In genomic region chr13:49554519-49554918, GRCm38 (mm10) we compare ENCODE assay signal across 36 mouse cellular contexts. TPM values are rescaled to one million over a fixed set of nuclear protein-coding genes. Genes with fewer than 3 reads are reported as not detected.
"Had no signal": no experiment of that assay in that cellular context is flagged by ENCODE, and none has a peak within 500 bp of the region (broad histone marks: within the 10 kb centered on the region; RNA-seq: fewer than 3 reads in every experiment).

No protein-coding gene starts in this region.

- H3K4me2 ChIP-seq: heart, embryonic 12.5 days; heart, embryonic 13.5 days; heart, embryonic 15.5 days; hindbrain, embryonic 12.5 days; hindbrain, embryonic 13.5 days; hindbrain, embryonic 14.5 days; hindbrain, embryonic 15.5 days; intestine, embryonic 15.5 days; kidney, embryonic 15.5 days had no signal

- H3K27ac ChIP-seq: heart, embryonic 13.5 days; heart, embryonic 15.5 days; hindbrain, embryonic 10.5 days; hindbrain, embryonic 12.5 days; hindbrain, embryonic 13.5 days; hindbrain, embryonic 14.5 days; hindbrain, embryonic 15.5 days; hindbrain, postnatal 0 days; intestine, embryonic 15.5 days; kidney, embryonic 15.5 days; kidney, postnatal 0 days; layer of hippocampus, adult 2 months; left cerebral cortex, adult 2 months had no signal

- H3K4me1 ChIP-seq: heart, embryonic 12.5 days; heart, embryonic 13.5 days; heart, embryonic 15.5 days; hindbrain, embryonic 10.5 days; hindbrain, embryonic 12.5 days; hindbrain, embryonic 15.5 days; intestine, embryonic 15.5 days; kidney, embryonic 15.5 days had no signal

- H3K9me3 ChIP-seq: heart, embryonic 12.5 days; heart, embryonic 13.5 days; heart, embryonic 15.5 days; hindbrain, embryonic 10.5 days; hindbrain, embryonic 12.5 days; hindbrain, embryonic 13.5 days; hindbrain, embryonic 15.5 days; intestine, embryonic 15.5 days; kidney, embryonic 15.5 days had no signal

- H3K4me3 ChIP-seq: heart, embryonic 12.5 days; heart, embryonic 13.5 days; heart, embryonic 15.5 days; hindbrain, embryonic 10.5 days; hindbrain, embryonic 12.5 days; hindbrain, embryonic 13.5 days; hindbrain, embryonic 15.5 days; intestine, embryonic 15.5 days; kidney, embryonic 15.5 days; layer of hippocampus, adult 2 months; left cerebral cortex, adult 2 months had no signal

- H3K9ac ChIP-seq: heart, embryonic 12.5 days; heart, embryonic 13.5 days; heart, embryonic 15.5 days; hindbrain, embryonic 12.5 days; hindbrain, embryonic 13.5 days; hindbrain, embryonic 14.5 days; hindbrain, embryonic 15.5 days; intestine, embryonic 15.5 days; kidney, embryonic 15.5 days had no signal

- H3K36me3 ChIP-seq: heart, embryonic 12.5 days; heart, embryonic 13.5 days; heart, embryonic 15.5 days; hindbrain, embryonic 10.5 days; hindbrain, embryonic 12.5 days; hindbrain, embryonic 13.5 days; hindbrain, embryonic 15.5 days; intestine, embryonic 15.5 days; kidney, embryonic 15.5 days had no signal

- H3K27me3 ChIP-seq: heart, embryonic 12.5 days; heart, embryonic 13.5 days; heart, embryonic 15.5 days; hindbrain, embryonic 12.5 days; hindbrain, embryonic 13.5 days; hindbrain, embryonic 15.5 days; intestine, embryonic 15.5 days; kidney, embryonic 15.5 days had no signal

- ATAC-seq: hindbrain, embryonic 16.5 days; hindbrain, postnatal 0 days; inflammation-experienced regulatory T-cells, adult 6 months; intestine, embryonic 15.5 days; intestine, embryonic 16.5 days; intestine, postnatal 0 days had no signal

- DNase-seq: heart, postnatal 10 days; heart, postnatal 14 days; heart, postnatal 36 days; heart, postnatal 4 days; kidney, adult 11 months; kidney, adult 18-20 months; kidney, adult 2 months; kidney, adult 8-10 months; kidney, adult 9 months; kidney, postnatal 10 days; kidney, postnatal 14 days; kidney, postnatal 25 days; kidney, postnatal 36 days; kidney, postnatal 4 days; layer of hippocampus, adult 9-11 months; layer of hippocampus, postnatal 36 days had no signal

RNA-seq across cellular contexts. Expression of gene Aspn, which starts 10.3 kb away (rescaled TPM):
- total RNA-seq: hematopoietic stem cell, adult 5-6 weeks had no signal

RNA-seq across cellular contexts. Expression of gene Omd, which starts 27.7 kb away (rescaled TPM):
- total RNA-seq: hematopoietic stem cell, adult 5-6 weeks had no signal
- polyA plus RNA-seq: large intestine, adult 2 months had no signal

RNA-seq across cellular contexts. Expression of gene Ogn, which starts 53.3 kb away (rescaled TPM):
- total RNA-seq: hematopoietic stem cell, adult 5-6 weeks had no signal
